ENCODE assay signal across 8 mouse cellular contexts in genomic region chr5:108000776-108001548, GRCm38 (mm10). TPM values are rescaled to one million over a fixed set of nuclear protein-coding genes. Genes with fewer than 3 reads are reported as not detected.
DNase-seq lines count a peak whose midpoint lies in the region; ATAC-seq and TF ChIP-seq lines count a peak whose summit lies in the region.

No protein-coding gene starts in this region.

- peak; percentile 75 for ATAC-seq in erythroid progenitor cell, adult 5-6 weeks (replicated peaks; ENCODE audit: low FRiP score, poor library complexity, severe bottlenecking)
- ATAC-seq in neural tube, embryonic 14.5 days (ENCODE audit: low read depth) = peak; percentile 87

- peak; percentile 33; the same call in 1 of the 2 replicates for TF ChIP-seq EP300 in CH12.LX (IDR thresholded peaks at IDR 0.05; ENCODE audit: low read length)

- TF ChIP-seq POLR2A in CH12.LX (IDR thresholded peaks at IDR 0.05; ENCODE audit: low read depth, low read length) = peak; percentile 84

- in situ Hi-C loops in CH12.LX (cut with MboI; ENCODE audit: low pct_ligation_motif_present, low pct_unique_long_range_greater_than_20kb, low sequenced_read_pairs) = no loop called here

- peak overlapping the region; percentile 97 for H3K4me2 ChIP-seq in CH12.LX (ENCODE audit: insufficient read depth, low read depth, poor library complexity, severe bottlenecking)
- H3K4me2 ChIP-seq in neural tube, embryonic 14.5 days (ENCODE audit: low read depth, low read length) = peak overlapping the region; percentile 40; the same call in 1 of the 2 replicates

- peak; percentile 80 for DNase-seq in CH12.LX (ENCODE audit: extremely low read depth)
- peak; percentile 47 for DNase-seq in brain, embryonic 18.5 days (ENCODE audit: low read depth, low spot score)
- peak; percentile 62 to 74 for DNase-seq in heart, postnatal 10 days
- peak; percentile 62 for DNase-seq in layer of hippocampus, adult 11-12 months (ENCODE audit: low spot score)
- DNase-seq in lung, adult 18-20 months = peak; percentile 58 to 72
- DNase-seq in thymus, adult 18-20 months = peak; percentile 33 to 55

- no peaks in the 10 kb centered on the region for H3K27me3 ChIP-seq in CH12.LX (replicated peaks)
- H3K27me3 ChIP-seq in neural tube, embryonic 14.5 days (ENCODE audit: control insufficient read depth, insufficient read depth, low read length) = no peaks in the 10 kb centered on the region

- no peaks in the 10 kb centered on the region for H3K79me2 ChIP-seq in CH12.LX (replicated peaks; ENCODE audit: control insufficient read depth, extremely low read depth, insufficient read depth, poor library complexity, severe bottlenecking)

- H3K9me3 ChIP-seq in CH12.LX (replicated peaks; ENCODE audit: low read length) = no peaks in the 10 kb centered on the region
- H3K9me3 ChIP-seq in neural tube, embryonic 14.5 days (ENCODE audit: control insufficient read depth, low read length) = no peaks in the 10 kb centered on the region

- peak overlapping the region; percentile 62 to 85 (median 72) for H3K4me3 ChIP-seq in CH12.LX (replicated peaks in 1 of 3; ENCODE audit: low read depth in 2 of 3, low read length in 2 of 3, poor library complexity in 1 of 3)
- peak overlapping the region; percentile 54 for H3K4me3 ChIP-seq in neural tube, embryonic 14.5 days (ENCODE audit: low read depth, low read length)

- intact Hi-C loops in heart, postnatal 10 days (cut with DNase I) = no loop called here

- whole genome bisulfite sequencing in neural tube, embryonic 14.5 days = 13% methylated on average over 20 of the region's 20 CpGs

- H3K4me1 ChIP-seq in CH12.LX (ENCODE audit: control insufficient read depth in 1 of 2, insufficient read depth in 2 of 2) = peaks cover 0 to 13% of the 10 kb centered on the region in 2 experiments; a peak in 2 of 4 replicates
- no peaks in the 10 kb centered on the region for H3K4me1 ChIP-seq in neural tube, embryonic 14.5 days (ENCODE audit: control insufficient read depth, insufficient read depth, low read length)

- H3K36me3 ChIP-seq in CH12.LX (replicated peaks in 1 of 2; ENCODE audit: control insufficient read depth in 1 of 2, insufficient read depth in 1 of 2, low read length in 1 of 2) = no peaks in the 10 kb centered on the region
- no peaks in the 10 kb centered on the region for H3K36me3 ChIP-seq in neural tube, embryonic 14.5 days (ENCODE audit: control insufficient read depth, insufficient read depth, low read length)

- no peak for TF ChIP-seq RAD21 in CH12.LX (IDR thresholded peaks at IDR 0.05; ENCODE audit: low read depth, low read length)

- dilution Hi-C loops in CH12.LX (cut with MboI; ENCODE audit: extremely low pct_ligation_motif_present, extremely low pct_unique_long_range_greater_than_20kb, low sequenced_read_pairs) = no loop called here

- no peak overlapping the region for H3K27ac ChIP-seq in CH12.LX (ENCODE audit: insufficient read depth, low read depth)
- peak overlapping the region; percentile 75 for H3K27ac ChIP-seq in neural tube, embryonic 14.5 days (ENCODE audit: low read depth, low read length)

- H3K9ac ChIP-seq in CH12.LX (ENCODE audit: insufficient read depth, low read depth) = peak overlapping the region; percentile 41
- H3K9ac ChIP-seq in neural tube, embryonic 14.5 days (replicated peaks; ENCODE audit: low read depth, low read length) = peak overlapping the region; percentile 66

- TF ChIP-seq CTCF in CH12.LX (conservative IDR thresholded peaks at IDR 0.05 in 1 of 2, IDR thresholded peaks at IDR 0.05 in 1 of 2; ENCODE audit: low read depth in 2 of 2, low read length in 2 of 2) = no peak

TF ChIP-seq in CH12.LX, 34 proteins besides CTCF, POLR2A, EP300 and RAD21:
- peak; percentile 90; the same call in 1 of the 2 replicates for TF ChIP-seq E2F4 (IDR thresholded peaks at IDR 0.05; ENCODE audit: insufficient replicate concordance, low read depth, low read length)
- peak; percentile 93 for TF ChIP-seq NELFE (IDR thresholded peaks at IDR 0.05; ENCODE audit: low read depth, low read length)
- TF ChIP-seq KAT2A (IDR thresholded peaks at IDR 0.05; ENCODE audit: insufficient replicate concordance, low read length) = peak; percentile 96
- peak; percentile 93 for TF ChIP-seq MAX (IDR thresholded peaks at IDR 0.05; ENCODE audit: low read length)
- no peak for TF ChIP-seq SMC3 (IDR thresholded peaks at IDR 0.05; ENCODE audit: low read depth, low read length)
- TF ChIP-seq USF1 (IDR thresholded peaks at IDR 0.05; ENCODE audit: low read depth, low read length) = no peak
- TF ChIP-seq ZKSCAN1 (IDR thresholded peaks at IDR 0.05; ENCODE audit: borderline replicate concordance, low read depth, low read length) = no peak; the same call in 1 of the 2 replicates
- peak; percentile 71 for TF ChIP-seq TCF12 (IDR thresholded peaks at IDR 0.05; ENCODE audit: low read depth, low read length)
- TF ChIP-seq BHLHE40 (IDR thresholded peaks at IDR 0.05; ENCODE audit: low read depth, low read length) = 0 out of 2 replicates have a peak, but pooled peaks have one; percentile 10
- TF ChIP-seq IRF4 (IDR thresholded peaks at IDR 0.05; ENCODE audit: low read depth, low read length) = peak; percentile 50; the same call in 1 of the 2 replicates
- peak; percentile 92 for TF ChIP-seq MXI1 (IDR thresholded peaks at IDR 0.05; ENCODE audit: low read depth, low read length)
- peak; percentile 100 for TF ChIP-seq ZNF384 (IDR thresholded peaks at IDR 0.05; ENCODE audit: low read depth, low read length)
- TF ChIP-seq CHD2 (IDR thresholded peaks at IDR 0.05; ENCODE audit: low read length) = 0 out of 2 replicates have a peak, but pooled peaks have one; percentile 47
- TF ChIP-seq ETS1 (conservative IDR thresholded peaks at IDR 0.05; ENCODE audit: low read depth, low read length) = peak; percentile 30; the same call in 1 of the 2 replicates
- peak; percentile 67; the same call in 1 of the 2 replicates for TF ChIP-seq POLR2AphosphoS2 (IDR thresholded peaks at IDR 0.05; ENCODE audit: low read depth, low read length)
- peak; percentile 76 for TF ChIP-seq ELF1 (IDR thresholded peaks at IDR 0.05; ENCODE audit: low read depth, low read length)
- no peak for TF ChIP-seq MAFK (IDR thresholded peaks at IDR 0.05; ENCODE audit: insufficient replicate concordance, low read length)
- TF ChIP-seq GABPA (IDR thresholded peaks at IDR 0.05; ENCODE audit: insufficient replicate concordance, low read depth, low read length) = peak; percentile 43; the same call in 1 of the 2 replicates
- peak; percentile 40; the same call in 1 of the 2 replicates for TF ChIP-seq RCOR1 (conservative IDR thresholded peaks at IDR 0.05; ENCODE audit: low read depth, low read length)
- TF ChIP-seq HCFC1 (IDR thresholded peaks at IDR 0.05; ENCODE audit: low read depth, low read length) = peak; percentile 100
- TF ChIP-seq NRF1 (IDR thresholded peaks at IDR 0.05; ENCODE audit: low read depth, low read length) = no peak
- TF ChIP-seq MEF2A (IDR thresholded peaks at IDR 0.05; ENCODE audit: borderline replicate concordance, low read depth, low read length) = 0 out of 2 replicates have a peak, but pooled peaks have one; percentile 34
- TF ChIP-seq ZMIZ1 (IDR thresholded peaks at IDR 0.05; ENCODE audit: low read depth, low read length) = peak; percentile 77
- TF ChIP-seq JUND (conservative IDR thresholded peaks at IDR 0.05; ENCODE audit: low read depth, low read length) = peak; percentile 40; the same call in 1 of the 2 replicates
- no peak; the same call in 1 of the 2 replicates for TF ChIP-seq UBTF (IDR thresholded peaks at IDR 0.05; ENCODE audit: low read depth, low read length)
- peak; percentile 90 for TF ChIP-seq SIN3A (IDR thresholded peaks at IDR 0.05; ENCODE audit: low read length)
- peak; percentile 95 for TF ChIP-seq MYC (IDR thresholded peaks at IDR 0.05; ENCODE audit: low read depth, low read length)
- TF ChIP-seq USF2 (conservative IDR thresholded peaks at IDR 0.05; ENCODE audit: low read depth, low read length) = no peak
- TF ChIP-seq MAZ (IDR thresholded peaks at IDR 0.05; ENCODE audit: low read depth, low read length) = no peak
- TF ChIP-seq JUN (IDR thresholded peaks at IDR 0.05; ENCODE audit: insufficient read depth, low read depth, low read length) = no peak
- peak; percentile 96 for TF ChIP-seq TBP (conservative IDR thresholded peaks at IDR 0.05; ENCODE audit: low read depth, low read length)
- TF ChIP-seq ZC3H11A (IDR thresholded peaks at IDR 0.05; ENCODE audit: low read depth, low read length) = no peak
- no peak for TF ChIP-seq PAX5 (IDR thresholded peaks at IDR 0.05; ENCODE audit: low read length)
- no peak for TF ChIP-seq CHD1 (IDR thresholded peaks at IDR 0.05; ENCODE audit: low read depth, low read length)
TF ChIP-seq in CH12.LX: peak in this region for 22.

RNA-seq across cellular contexts. Expression of gene Fam69a, which starts 14.1 kb away (rescaled TPM):
- total RNA-seq in CH12.LX (2012; rRNA removed) (4.2 and 5.6 TPM in 2 replicates), CH12.LX (2014; rRNA removed) (6.5 and 7.8 TPM in 2 replicates)
- polyA plus RNA-seq in CH12.LX (2012; ENCODE audit: insufficient read length, low read depth) = 14.2 and 25.4 TPM in 2 replicates
- total RNA-seq in erythroid progenitor cell, adult 5-6 weeks (2015; ENCODE audit: low replicate concordance) = 34.4 and 36.8 TPM in 2 replicates
- 10.4 and 26.4 TPM in 2 replicates for total RNA-seq in erythroid progenitor cell, adult 5-6 weeks (2017; ENCODE audit: low replicate concordance)
- total RNA-seq in heart, postnatal 10 days (2021) = 10 to 100 TPM in 1 of 2 experiments, 1 to 10 TPM in 1; 9.0 to 10.4 TPM
- 62.2 and 70.2 TPM in 2 replicates for polyA plus RNA-seq in neural tube, embryonic 14.5 days (2014; fragmentation: Nextera tagmentation; extraction: Ambion mirVana)
